Mouse (Mus musculus) cerebellum, adult 11-12 months (tissue): ENCODE measurements around the gene Msantd3.
A peak's percentile ranks its signal among the peaks of the same experiment; 100 is the strongest.

ENCODE experiments used
- DNase-seq: peaks from one replicate; pipeline ENCODE4 v3.0.0; 2022

Msantd3 gene

GRCm38 (mm10) chr4:48539841-48540575 lies at the start of gene Msantd3:
TSS of gene Msantd3 (plus strand) at chr4:48539935.
- DNase-seq: peak; percentile 62

GRCm38 (mm10) chr4:48491290-48491743 lies 48.4 kb upstream of the Msantd3 start:
- DNase-seq: no peak

GRCm38 (mm10) chr4:48492510-48492909 lies 47.2 kb upstream of the Msantd3 start:
- DNase-seq: no peak

GRCm38 (mm10) chr4:48510861-48511260 lies 28.9 kb upstream of the Msantd3 start:
- no peak for DNase-seq

GRCm38 (mm10) chr4:48529559-48529958 lies 10.2 kb upstream of the Msantd3 start:
- DNase-seq: no peak

- DNase-seq: no peak
Measured at GRCm38 (mm10) chr4:48531804-48532601, 7.7 kb upstream of the Msantd3 start.

- no peak for DNase-seq
Measured at GRCm38 (mm10) chr4:48536275-48536674, 3.5 kb upstream of the Msantd3 start.

- no peak for DNase-seq
Measured at GRCm38 (mm10) chr4:48537024-48537423, 2.7 kb upstream of the Msantd3 start.

- no peak for DNase-seq
Measured at GRCm38 (mm10) chr4:48538581-48538980, 1.2 kb upstream of the Msantd3 start.

- DNase-seq: peak; percentile 48
Measured at GRCm38 (mm10) chr4:48540576-48541111, 909 bp downstream of the Msantd3 start.

- no peak for DNase-seq
Measured at GRCm38 (mm10) chr4:48541526-48542250, 2.0 kb downstream of the Msantd3 start.

- DNase-seq: no peak
Measured at GRCm38 (mm10) chr4:48542351-48542750, 2.6 kb downstream of the Msantd3 start.

- DNase-seq: no peak
Measured at GRCm38 (mm10) chr4:48543071-48543865, 3.5 kb downstream of the Msantd3 start.

- DNase-seq: no peak
Measured at GRCm38 (mm10) chr4:48544141-48544540, 4.4 kb downstream of the Msantd3 start.

GRCm38 (mm10) chr4:48545966-48546365 lies 6.2 kb downstream of the Msantd3 start:
- no peak for DNase-seq

GRCm38 (mm10) chr4:48546568-48547496 lies 7.1 kb downstream of the Msantd3 start:
- DNase-seq: no peak

- DNase-seq: peak; percentile 50
Measured at GRCm38 (mm10) chr4:48548393-48549045, 8.8 kb downstream of the Msantd3 start.

- no peak for DNase-seq
Measured at GRCm38 (mm10) chr4:48549661-48550060, 9.9 kb downstream of the Msantd3 start.

- DNase-seq: no peak
Measured at GRCm38 (mm10) chr4:48552486-48553064, 12.8 kb downstream of the Msantd3 start.

GRCm38 (mm10) chr4:48554132-48554531 lies 14.4 kb downstream of the Msantd3 start:
- DNase-seq: no peak
